Mouse (Mus musculus): ENCODE measurements at regions not wholly inside any gene's neighbourhood (a gene's known extent, or its start where the extent isn't known, plus 50 kb on each side); places are given as distances from the start of the nearest gene placed in this dataset.

DNA sequence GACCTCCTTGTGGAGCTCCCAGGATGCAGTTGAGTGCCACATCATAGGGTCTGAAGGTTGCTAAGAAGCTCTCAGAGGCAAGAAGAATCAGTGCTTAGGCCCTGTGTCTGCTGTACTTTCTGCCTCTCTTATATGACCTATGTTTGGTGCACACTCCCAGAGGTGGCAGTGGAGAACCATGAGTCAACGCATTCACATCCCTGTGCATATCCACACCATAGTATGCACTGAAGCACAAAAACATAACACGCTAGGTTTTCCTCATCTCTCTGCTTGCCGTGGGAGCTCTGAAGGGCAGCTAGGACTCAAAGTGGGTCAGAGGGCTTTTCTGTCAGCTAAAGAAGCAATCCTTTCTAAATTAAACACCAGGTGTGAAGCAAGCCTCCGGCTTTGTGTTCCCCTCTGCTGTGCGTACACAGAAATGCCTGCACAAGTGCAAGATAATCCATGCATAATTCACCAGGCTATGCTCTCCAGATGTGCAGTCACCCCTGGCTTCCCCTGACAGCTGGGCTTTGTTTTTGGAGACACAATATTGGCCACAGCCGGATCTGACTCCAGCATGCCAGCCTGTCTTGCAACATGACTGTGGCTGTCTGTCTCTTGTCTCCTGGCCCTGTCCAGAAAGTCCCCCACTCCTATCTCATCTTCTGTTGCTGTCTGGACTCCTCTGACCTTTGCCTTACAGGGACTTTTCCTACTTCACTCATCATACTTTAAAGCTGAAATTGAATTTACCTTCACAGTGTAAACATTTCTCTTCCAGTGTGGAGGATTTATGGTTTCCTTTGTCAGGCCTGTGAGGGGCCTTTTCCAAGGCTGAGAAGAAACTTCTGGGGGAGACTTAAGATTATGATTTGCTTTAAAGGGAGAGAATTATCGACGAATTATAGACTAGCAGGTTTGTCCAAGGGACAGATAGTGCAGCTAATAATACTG, 405.1 kb upstream of the Mctp2 start:
- peak; percentile 12 for DNase-seq
- intact Hi-C loops (cut with DNase I; ENCODE audit: low total_unique reads), result no loop called here

DNA sequence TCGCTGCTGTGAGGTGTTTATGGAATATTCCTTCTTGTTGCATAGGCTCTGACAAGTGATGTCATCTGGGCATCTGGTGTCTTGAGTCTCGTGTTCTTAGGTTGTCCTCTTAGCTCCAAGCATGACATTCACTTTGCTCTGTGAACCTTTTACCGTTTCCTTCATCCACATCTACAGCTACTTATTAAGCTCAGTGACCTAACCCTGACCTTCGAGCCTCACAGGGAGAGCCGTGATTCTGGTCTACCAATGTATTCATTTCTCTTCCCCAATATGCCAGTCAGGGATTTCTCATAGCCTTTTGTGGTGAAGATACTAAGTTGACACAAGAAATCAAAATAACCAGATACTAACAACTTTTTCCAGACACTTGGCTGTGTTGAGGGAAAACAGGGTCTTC, 409.0 kb upstream of the Mctp2 start:
- intact Hi-C loops (cut with DNase I; ENCODE audit: low total_unique reads), result no loop called here
- no peak for DNase-seq

DNA sequence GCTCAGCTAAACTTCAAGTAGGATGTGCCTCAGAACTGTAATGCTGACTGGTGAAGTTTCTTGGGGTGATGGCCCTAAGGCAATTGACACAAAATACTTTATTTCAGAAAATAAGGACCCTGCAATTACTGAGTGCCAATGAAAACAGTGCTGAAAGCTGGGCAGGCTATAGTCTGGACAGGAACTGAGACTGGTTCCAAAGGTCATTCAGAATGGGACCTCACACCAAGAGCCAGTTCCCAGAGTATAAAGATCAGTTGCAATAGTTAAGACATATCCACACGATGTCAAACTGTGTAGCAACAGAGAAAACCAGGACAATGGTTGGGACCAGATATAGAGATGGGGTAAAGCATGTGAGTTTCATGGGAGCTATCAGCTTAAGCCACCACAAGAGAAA, 409.6 kb upstream of the Mctp2 start:
- no peak for DNase-seq
- intact Hi-C loops (cut with DNase I; ENCODE audit: low total_unique reads), result no loop called here

DNA sequence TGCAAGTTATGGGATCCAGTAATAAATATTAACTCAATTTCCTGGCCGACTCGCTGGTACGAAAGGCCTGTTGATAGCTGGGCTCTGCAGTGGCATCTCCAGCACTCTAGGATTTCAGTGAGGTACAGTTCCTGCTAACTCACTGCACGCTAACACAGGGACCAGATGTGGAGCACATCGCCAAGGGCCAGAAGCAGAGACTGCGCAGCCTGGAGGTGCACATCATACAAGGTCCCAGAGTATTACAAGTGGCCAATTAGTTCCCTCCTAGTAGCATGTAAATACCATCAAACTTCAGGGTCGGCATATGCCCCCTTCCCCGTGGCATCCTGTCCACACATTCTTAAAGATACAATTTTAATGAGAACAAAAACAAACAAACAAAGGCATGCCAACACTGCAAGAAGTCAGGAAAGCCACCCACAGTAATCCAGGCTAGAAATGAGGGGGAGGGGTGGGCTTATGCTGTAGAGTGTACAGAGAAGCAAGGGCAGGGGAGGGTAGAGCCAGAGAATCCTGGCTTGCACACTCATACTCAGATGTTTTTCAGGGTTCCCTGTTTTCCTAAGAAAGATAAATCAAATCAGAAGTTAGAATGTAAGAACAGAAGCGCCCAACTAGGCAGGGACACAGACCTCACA, 419.9 kb upstream of the Mctp2 start:
- no peak for DNase-seq
- intact Hi-C loops (cut with DNase I; ENCODE audit: low total_unique reads), result no loop called here

DNA sequence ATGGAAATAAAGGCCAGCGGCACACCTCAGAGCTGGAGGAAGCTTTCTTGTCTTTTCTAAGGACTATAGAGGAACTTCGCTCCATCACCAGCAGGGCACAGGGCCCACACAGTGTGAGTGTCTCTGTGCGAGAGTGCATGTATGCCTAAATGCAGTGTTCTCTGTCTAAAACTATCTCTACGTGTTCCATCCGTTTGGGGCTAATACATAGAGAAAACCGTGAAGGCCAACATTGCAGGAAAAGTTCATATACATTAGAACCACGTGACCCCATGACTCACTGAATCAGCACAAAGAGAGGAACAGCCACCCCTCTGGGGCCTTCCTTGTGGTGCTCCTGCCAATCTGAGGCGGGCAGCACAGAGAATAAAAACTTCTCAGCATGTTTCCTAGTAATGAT, 431.4 kb upstream of the Mctp2 start:
- intact Hi-C loops (cut with DNase I; ENCODE audit: low total_unique reads), result no loop called here
- no peak for DNase-seq

DNA sequence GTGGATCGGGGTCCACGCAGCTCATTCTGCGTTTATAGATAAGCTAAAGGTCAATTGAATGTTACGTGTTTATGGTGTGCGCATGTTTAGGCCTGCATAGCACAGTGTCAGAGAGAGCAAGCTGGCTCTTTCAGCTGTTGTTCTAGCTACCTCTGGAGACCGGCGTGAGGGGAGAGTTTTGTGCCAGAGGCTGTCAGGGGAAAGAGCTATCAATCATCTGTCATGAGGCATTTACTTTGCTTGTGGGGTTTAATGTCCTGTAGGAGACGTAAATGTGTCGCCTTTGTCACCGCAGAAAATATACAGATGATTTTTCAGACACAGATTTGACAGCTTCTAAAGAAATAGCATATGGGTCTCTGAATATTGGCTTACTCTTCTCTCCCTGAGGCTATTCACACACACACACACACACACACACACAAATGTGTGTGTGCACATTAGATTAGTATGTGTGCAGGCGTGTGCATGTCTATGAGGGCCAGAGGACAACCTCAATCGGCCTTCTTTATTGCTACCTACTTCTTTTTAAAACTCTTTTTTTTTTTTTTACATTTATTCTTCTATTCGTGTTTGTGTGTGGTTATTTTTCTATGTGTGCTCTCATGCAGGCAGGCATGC, 432.0 kb upstream of the Mctp2 start:
- DNase-seq, result no peak
- intact Hi-C loops (cut with DNase I; ENCODE audit: low total_unique reads), result no loop called here

DNA sequence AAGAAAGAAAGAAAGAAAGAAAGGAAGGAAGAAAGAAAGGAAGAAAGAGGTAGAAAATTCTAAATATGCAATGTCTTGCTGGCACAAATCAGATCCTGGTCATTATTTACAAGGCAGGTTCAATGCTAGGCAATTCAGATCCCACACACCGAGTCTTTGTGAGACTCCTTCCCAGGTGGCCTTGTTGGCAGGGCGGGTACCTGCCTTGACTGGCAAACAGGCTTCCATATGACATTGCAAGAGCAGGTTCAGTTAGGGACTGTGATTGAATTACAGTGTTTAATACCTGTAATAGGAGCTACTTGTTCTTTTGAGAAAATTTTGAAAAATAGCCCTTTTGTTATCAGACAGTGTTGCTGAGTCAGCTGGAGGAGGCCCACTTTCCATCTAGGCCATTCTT, 436.0 kb upstream of the Mctp2 start:
- intact Hi-C loops (cut with DNase I; ENCODE audit: low total_unique reads), result no loop called here

DNA sequence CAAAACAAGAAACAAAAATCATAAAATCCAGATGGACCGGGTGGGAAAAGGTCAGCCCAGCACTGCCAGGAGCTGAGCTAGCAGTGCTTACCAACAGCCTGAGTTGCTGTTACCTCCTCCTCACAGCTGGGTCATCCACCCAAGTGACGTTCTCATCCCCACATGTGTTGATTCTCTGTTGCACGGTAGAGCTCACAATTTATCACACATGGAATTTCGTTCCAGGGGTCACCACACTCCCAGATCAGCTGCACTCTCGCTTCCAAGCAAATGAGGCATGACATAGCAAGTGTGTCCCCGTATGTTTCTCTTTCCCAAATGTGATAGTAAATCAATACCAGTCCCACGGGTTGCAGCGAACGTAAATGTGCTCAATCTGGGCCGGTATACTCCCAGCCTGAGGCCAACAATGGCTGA, 445.1 kb upstream of the Mctp2 start:
- intact Hi-C loops (cut with DNase I; ENCODE audit: low total_unique reads), result no loop called here
- peak; percentile 30 for DNase-seq

More for the DNA sequence above, 436.0 kb upstream of the Mctp2 start:
- no peak for DNase-seq

DNA sequence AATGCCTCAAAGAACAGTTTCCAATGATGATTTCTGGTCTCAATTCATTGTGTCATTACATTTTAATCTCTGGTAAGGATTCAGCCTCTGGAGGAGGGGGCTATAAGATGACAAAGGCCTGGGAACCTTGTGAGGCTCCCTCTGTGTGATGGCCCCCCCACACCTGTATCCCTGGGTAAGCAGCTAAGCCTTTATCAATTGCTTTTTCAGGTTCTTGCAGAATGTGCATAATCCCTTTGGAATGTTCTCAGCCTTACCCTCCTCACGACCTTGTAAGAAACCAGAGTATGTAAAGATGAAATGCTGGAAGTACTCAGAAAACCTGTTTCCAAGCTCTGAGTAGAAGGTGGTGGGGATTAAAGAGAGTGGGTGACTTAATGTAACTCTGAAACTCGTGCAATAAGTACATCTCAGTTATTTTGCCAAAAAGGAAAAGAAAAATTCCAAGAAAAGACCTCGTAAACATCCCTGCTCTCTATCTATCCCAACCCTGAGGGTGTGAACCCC, 446.7 kb upstream of the Mctp2 start:
- intact Hi-C loops (cut with DNase I; ENCODE audit: low total_unique reads), result no loop called here
- no peak for DNase-seq

DNA sequence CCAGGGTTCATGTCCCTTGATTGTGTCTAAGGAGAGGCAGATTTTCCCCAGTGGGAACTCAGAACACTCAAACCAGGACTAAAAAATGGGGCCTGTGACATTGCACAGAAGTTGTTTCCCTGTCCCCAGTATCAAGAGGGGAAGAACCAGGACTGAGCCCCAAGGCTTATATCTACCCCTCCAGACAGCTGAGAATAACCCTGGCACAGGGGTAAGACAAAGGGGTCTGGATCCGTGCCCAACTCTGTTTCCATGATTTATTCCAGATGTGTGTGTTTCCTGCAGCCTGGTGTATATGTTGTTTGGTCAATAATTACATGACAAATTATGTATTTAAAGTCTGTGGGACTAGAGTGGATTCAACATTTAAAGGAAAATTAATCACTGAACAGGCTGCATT, 456.3 kb upstream of the Mctp2 start:
- no peak for DNase-seq

DNA sequence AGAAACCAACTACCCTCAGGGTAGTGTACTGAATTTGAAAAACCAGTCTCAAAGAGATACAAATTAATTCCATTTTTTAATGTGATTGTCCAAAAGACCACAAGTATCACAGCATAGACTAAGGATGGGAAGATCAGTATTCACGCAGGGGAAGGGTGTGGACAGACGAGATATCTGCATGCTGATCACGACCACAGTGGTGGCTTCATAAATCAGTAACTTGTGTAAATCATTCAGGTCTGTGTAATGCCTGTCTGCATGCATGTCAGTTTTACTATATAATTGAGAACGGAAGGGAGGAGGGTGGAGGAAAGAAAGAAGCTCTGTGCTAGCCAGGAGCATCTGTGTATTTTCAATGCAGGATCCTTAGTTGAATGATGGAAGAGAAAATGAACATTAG, 462.3 kb upstream of the Mctp2 start:
- DNase-seq, result no peak
- intact Hi-C loops (cut with DNase I; ENCODE audit: low total_unique reads), result no loop called here

More for the DNA sequence above, 456.3 kb upstream of the Mctp2 start:
- intact Hi-C loops (cut with DNase I; ENCODE audit: low total_unique reads), result no loop called here

DNA sequence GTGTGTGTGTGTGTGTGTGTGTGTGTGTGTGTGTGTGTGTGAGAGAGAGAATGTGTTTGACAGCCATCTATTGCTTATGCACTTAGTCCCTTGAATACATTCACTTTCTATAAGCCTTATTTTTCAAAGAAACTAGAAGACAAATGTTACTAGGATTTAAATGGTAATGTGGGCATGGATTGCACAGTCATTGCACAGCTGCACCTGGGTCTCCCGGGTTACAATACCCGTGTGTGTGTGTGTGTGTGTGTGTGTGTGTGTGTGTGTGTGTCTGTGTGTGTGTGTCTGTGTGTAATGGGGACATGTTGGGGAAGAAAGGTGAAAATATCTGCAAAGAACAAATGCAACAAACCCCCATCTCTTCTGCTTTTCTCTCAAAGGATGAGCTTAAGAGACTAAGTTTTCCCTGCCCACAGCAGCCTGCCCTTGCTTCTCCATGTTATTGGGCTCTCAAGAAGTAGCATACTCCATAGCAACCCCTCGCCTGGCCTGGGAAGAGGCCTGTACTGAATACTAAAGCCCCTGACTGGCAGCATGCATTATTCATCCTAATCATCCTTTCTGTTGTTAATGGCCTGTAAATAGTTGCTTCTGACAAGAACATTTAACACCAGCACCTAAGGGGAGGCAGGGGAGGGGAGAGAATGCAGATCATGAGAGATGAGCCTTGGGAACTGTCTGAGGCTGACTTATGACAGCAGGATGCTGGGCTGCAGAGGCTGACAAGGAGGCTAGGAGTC, 467.8 kb upstream of the Mctp2 start:
- no peak for DNase-seq
- intact Hi-C loops (cut with DNase I; ENCODE audit: low total_unique reads), result no loop called here

DNA sequence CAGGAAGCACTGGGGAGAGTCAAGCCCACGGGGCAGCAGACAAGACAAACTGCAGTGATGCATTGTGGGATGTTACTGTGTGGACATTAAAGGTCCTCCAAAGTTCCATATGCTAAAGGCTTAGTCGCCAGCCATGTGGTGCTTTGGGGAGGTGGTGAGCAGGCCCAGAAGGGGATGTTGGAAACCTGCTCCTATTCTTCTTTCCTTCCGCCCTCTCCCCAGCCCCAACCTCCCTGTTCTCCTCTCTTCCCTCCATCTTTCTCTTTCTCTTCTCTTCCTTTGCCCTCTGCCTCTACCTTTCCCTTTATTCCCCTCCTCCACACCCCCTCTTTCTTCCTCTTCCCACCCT, 468.3 kb upstream of the Mctp2 start:
- no peak for DNase-seq
- intact Hi-C loops (cut with DNase I; ENCODE audit: low total_unique reads), result no loop called here

DNA sequence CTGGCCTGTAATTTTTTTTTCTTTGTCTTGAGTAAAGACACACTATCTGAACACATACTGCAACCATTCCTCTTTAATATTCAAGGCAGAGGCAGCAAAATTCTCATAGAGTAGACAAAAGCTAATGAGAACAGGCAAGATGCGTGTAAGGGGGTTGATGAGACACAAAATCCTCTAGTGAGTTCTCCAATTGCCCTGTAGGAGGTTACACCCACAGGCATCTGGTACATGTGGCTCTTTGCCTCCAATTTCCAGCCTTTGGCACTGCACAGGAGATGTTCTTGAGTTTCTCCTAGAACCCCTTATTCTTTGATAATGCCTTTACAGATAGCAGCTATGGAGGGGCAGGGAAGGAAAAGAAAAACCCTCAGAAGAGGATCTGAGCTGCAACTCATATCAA, 480.9 kb upstream of the Mctp2 start:
- DNase-seq, result no peak
- intact Hi-C loops (cut with DNase I; ENCODE audit: low total_unique reads), result no loop called here

DNA sequence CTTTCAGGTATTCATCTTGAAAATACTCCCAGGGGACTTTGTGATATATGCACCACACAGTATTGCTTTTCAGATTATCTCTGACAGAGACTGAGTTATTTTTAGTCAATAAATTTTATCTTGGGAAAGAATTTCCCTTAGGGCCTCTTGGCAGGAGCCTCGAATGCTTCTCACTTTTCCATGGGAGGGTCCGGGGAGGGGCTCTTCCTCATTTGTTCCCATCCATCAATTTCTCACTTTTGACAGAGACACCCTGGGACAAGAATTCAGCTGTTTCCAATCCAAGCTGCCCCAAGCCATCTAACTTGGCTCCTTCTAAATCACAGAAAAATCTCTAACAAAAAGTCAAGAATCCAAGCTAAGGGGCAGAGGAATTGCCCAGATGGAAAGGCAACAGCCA, 481.9 kb upstream of the Mctp2 start:
- DNase-seq, result no peak
- intact Hi-C loops (cut with DNase I; ENCODE audit: low total_unique reads), result no loop called here

DNA sequence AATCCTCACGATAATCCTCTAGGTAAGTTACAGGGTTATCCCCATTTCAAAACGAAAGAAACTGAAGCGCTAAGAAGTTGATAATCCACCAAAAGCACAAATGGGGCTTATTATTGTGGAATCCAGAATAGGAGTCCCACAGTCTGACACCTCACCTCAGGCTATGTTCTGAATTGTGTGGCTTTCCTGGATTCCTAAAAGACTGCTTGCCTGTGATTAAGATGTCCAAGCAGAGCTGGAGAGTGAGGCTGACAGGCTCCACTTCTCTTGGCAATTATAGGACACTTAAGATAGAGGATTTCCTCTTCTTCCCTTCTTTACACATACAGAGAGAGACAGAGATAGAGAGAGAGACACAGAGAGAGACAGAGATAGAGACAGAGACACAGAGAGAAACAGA, 515.7 kb upstream of the Mctp2 start:
- intact Hi-C loops (cut with DNase I; ENCODE audit: low total_unique reads), result no loop called here
- no peak for DNase-seq

DNA sequence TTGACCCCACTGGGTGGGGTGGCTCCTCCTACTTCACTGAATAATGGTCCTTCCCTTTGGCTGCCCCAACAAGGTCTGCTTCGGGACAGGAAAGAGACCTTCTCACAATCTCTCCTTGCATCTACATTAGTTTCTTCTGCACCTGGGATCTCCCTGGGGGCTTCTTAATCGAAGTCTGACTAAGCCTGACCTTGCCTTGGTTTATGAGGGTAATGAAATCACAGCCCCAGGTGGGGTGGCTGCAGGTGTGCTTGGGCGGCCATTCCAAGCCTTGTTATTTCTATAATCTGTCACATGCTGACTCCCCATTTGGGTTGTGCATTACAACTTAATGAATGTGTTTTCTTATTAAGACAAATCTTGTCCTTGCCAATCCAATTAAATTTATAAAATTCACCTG, 520.2 kb upstream of the Mctp2 start:
- DNase-seq, result no peak
- intact Hi-C loops (cut with DNase I; ENCODE audit: low total_unique reads), result no loop called here

DNA sequence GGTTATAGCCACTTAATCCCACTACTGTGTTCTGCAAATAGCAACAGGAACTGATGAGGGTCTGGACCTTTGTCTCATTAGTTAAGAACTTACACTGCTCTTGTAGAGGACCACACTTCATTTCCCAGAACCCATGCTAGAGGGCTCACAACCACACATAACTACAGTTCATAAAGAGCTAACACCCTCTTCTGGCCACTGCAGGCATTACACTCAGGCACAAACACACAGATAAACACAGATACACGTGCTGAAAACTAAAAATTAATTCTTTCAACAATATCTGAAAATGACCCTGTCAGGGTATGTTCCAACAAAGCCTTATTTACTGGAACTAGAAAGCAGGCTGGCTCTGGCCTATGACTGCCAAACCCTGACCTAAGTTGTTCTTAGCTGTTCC, 529.0 kb upstream of the Mctp2 start:
- no peak for DNase-seq
- intact Hi-C loops (cut with DNase I; ENCODE audit: low total_unique reads), result no loop called here

DNA sequence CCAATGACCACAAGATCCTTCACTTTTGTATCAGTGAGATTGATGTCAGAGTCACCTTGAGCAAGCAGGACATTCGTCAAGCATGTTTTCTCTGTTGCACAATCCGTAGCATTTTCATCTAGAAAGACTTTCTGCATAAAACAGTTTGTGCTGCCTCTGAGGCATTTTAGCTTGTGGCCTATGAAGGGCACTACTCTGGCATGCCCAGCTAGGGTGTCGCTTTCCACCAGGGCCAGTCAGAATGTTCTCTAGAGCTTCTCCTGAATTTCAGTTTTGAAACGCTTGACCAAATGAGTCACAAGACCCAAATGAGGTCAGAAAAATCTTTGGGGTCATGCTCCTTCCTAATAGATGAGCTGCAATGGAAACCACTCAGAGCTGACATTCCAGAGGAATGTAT, 529.6 kb upstream of the Mctp2 start:
- intact Hi-C loops (cut with DNase I; ENCODE audit: low total_unique reads), result no loop called here
- DNase-seq, result no peak

DNA sequence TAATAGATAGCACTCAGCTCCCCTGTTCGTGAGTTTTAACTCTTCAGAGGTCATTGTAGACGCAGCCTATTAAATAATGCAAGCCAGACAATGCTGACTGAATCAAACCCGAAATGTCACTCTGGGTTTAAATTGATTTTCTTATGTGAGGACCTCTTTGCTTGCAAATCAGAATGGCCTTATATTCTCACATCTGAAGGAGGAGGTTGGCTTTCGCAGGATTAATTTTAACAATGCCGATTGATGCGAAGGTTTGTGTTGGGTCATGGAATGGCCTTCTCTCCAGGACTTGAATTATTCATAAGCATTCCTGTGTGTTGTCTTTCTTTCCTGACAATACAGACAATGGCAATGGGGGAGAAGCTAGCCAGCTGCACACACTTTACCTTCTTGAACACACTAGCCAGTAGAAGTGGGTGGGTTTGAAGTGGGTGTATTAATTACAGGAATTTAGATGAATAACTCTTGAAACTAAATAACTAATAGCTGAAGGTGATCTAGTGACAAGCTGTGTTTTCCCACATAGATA, 530.1 kb upstream of the Mctp2 start:
- intact Hi-C loops (cut with DNase I; ENCODE audit: low total_unique reads), result no loop called here
- no peak for DNase-seq
